Mouse (Mus musculus): ENCODE data around the gene Gm10945. TPM values are rescaled to one million over a fixed set of nuclear protein-coding genes. Genes with fewer than 3 reads are reported as not detected.

Gm10945 gene
- polyA plus RNA-seq (2014; fragmentation: Nextera tagmentation; extraction: Ambion mirVana), result not detected in 2 replicates

GRCm38 (mm10) chr10:6761287-6761811 is at the start of gene Gm10945:
TSS of gene Gm10945 (minus strand) at chr10:6761761.
- Histone ChIP-seq H3K4me1 (ENCODE audit: control insufficient read depth, insufficient read depth, low read length) (no peaks in the 10 kb centered on the region), H3K27ac (ENCODE audit: low read depth, low read length) (no peak within 1 kb of the TSS), H3K9me3 (replicated peaks; ENCODE audit: control insufficient read depth, low read length) (no peaks in the 10 kb centered on the region), H3K9ac (ENCODE audit: low read length) (no peak within 1 kb of the TSS), H3K4me3 (ENCODE audit: low read depth, low read length) (no peak within 1 kb of the TSS), H3K4me2 (ENCODE audit: low read length) (no peak within 1 kb of the TSS), H3K27me3 (replicated peaks; ENCODE audit: control insufficient read depth, insufficient read depth, low read length) (no peaks in the 10 kb centered on the region), H3K36me3 (ENCODE audit: control insufficient read depth, insufficient read depth, low read length) (no peaks in the 10 kb centered on the region)
- no peak for ATAC-seq
- DNase-seq (ENCODE audit: low spot score), result no peak
- 85% methylated on average over 2 of the region's 2 CpGs for WGBS

- no peak overlapping the region for H3K27ac ChIP-seq (ENCODE audit: low read depth, low read length)
- 0 out of 2 replicates have a peak, but pooled peaks cover 4% of the 10 kb centered on the region for H3K27me3 ChIP-seq (replicated peaks; ENCODE audit: control insufficient read depth, insufficient read depth, low read length)
- ATAC-seq (no peak), DNase-seq (ENCODE audit: low spot score) (peak; percentile 19)
- H3K4me2 ChIP-seq (ENCODE audit: low read length), result no peak overlapping the region
- no peak overlapping the region for H3K4me3 ChIP-seq (ENCODE audit: low read depth, low read length)
- H3K4me1 ChIP-seq (ENCODE audit: control insufficient read depth, insufficient read depth, low read length), result no peaks in the 10 kb centered on the region
- H3K36me3 ChIP-seq (ENCODE audit: control insufficient read depth, insufficient read depth, low read length), result no peaks in the 10 kb centered on the region
- H3K9me3 ChIP-seq (replicated peaks; ENCODE audit: control insufficient read depth, low read length), result no peaks in the 10 kb centered on the region
- H3K9ac ChIP-seq (ENCODE audit: low read length), result no peak overlapping the region
Observed at GRCm38 (mm10) chr10:6790226-6790625, 28.7 kb upstream of the Gm10945 start.

- ATAC-seq, result peak; percentile 75
- H3K4me1 ChIP-seq (ENCODE audit: control insufficient read depth, insufficient read depth, low read length), result no peaks in the 10 kb centered on the region
- peak overlapping the region; percentile 21 for H3K4me3 ChIP-seq (ENCODE audit: low read depth, low read length)
- peak overlapping the region; percentile 49 for H3K4me2 ChIP-seq (ENCODE audit: low read length)
- H3K9me3 ChIP-seq (replicated peaks; ENCODE audit: control insufficient read depth, low read length), result no peaks in the 10 kb centered on the region
- H3K27ac ChIP-seq (ENCODE audit: low read depth, low read length), result no peak overlapping the region
- no peaks in the 10 kb centered on the region for H3K36me3 ChIP-seq (ENCODE audit: control insufficient read depth, insufficient read depth, low read length)
- 0 out of 2 replicates have a peak, but pooled peaks cover 4% of the 10 kb centered on the region for H3K27me3 ChIP-seq (replicated peaks; ENCODE audit: control insufficient read depth, insufficient read depth, low read length)
- H3K9ac ChIP-seq (ENCODE audit: low read length), result peak overlapping the region; percentile 35
- WGBS, result 3% methylated on average over 25 of the region's 25 CpGs
- DNase-seq (ENCODE audit: low spot score), result peak; percentile 34
Observed at GRCm38 (mm10) chr10:6788517-6789237, 27.1 kb upstream of the Gm10945 start.

GRCm38 (mm10) chr10:6758206-6758605 is 3.4 kb downstream of the Gm10945 start, which contains the start of gene Oprm1:
TSS of gene Oprm1 (plus strand) at chr10:6758506.
- Histone ChIP-seq H3K36me3 (ENCODE audit: control insufficient read depth, insufficient read depth, low read length) (no peaks in the 10 kb centered on the region), H3K27me3 (replicated peaks; ENCODE audit: control insufficient read depth, insufficient read depth, low read length) (no peaks in the 10 kb centered on the region), H3K9ac (ENCODE audit: low read length) (no peak within 1 kb of the TSS), H3K4me2 (ENCODE audit: low read length) (no peak within 1 kb of the TSS), H3K9me3 (replicated peaks; ENCODE audit: control insufficient read depth, low read length) (no peaks in the 10 kb centered on the region), H3K4me3 (ENCODE audit: low read depth, low read length) (no peak within 1 kb of the TSS), H3K27ac (ENCODE audit: low read depth, low read length) (no peak within 1 kb of the TSS), H3K4me1 (ENCODE audit: control insufficient read depth, insufficient read depth, low read length) (no peaks in the 10 kb centered on the region)
- WGBS, result 92% methylated on average over 3 of the region's 3 CpGs
- no peak for ATAC-seq
- no peak for DNase-seq (ENCODE audit: low spot score)

- Histone ChIP-seq H3K27ac (ENCODE audit: low read depth, low read length) (no peak overlapping the region), H3K9ac (ENCODE audit: low read length) (no peak overlapping the region), H3K36me3 (ENCODE audit: control insufficient read depth, insufficient read depth, low read length) (no peaks in the 10 kb centered on the region), H3K27me3 (replicated peaks; ENCODE audit: control insufficient read depth, insufficient read depth, low read length) (no peaks in the 10 kb centered on the region), H3K9me3 (replicated peaks; ENCODE audit: control insufficient read depth, low read length) (no peaks in the 10 kb centered on the region), H3K4me3 (ENCODE audit: low read depth, low read length) (no peak overlapping the region), H3K4me1 (ENCODE audit: control insufficient read depth, insufficient read depth, low read length) (no peaks in the 10 kb centered on the region), H3K4me2 (ENCODE audit: low read length) (no peak overlapping the region)
- 88% methylated on average over 5 of the region's 5 CpGs for WGBS
- DNase-seq (ENCODE audit: low spot score), result no peak
- no peak for ATAC-seq
Observed at GRCm38 (mm10) chr10:6753375-6753774, 8.2 kb downstream of the Gm10945 start.

- H3K36me3 ChIP-seq (ENCODE audit: control insufficient read depth, insufficient read depth, low read length), result no peaks in the 10 kb centered on the region
- no peak overlapping the region for H3K9ac ChIP-seq (ENCODE audit: low read length)
- no peak overlapping the region for H3K4me2 ChIP-seq (ENCODE audit: low read length)
- DNase-seq (ENCODE audit: low spot score) (no peak), ATAC-seq (no peak)
- WGBS, result 96% methylated on average over 3 of the region's 3 CpGs
- H3K9me3 ChIP-seq (replicated peaks; ENCODE audit: control insufficient read depth, low read length), result no peaks in the 10 kb centered on the region
- no peak overlapping the region for H3K27ac ChIP-seq (ENCODE audit: low read depth, low read length)
- H3K27me3 ChIP-seq (replicated peaks; ENCODE audit: control insufficient read depth, insufficient read depth, low read length), result no peaks in the 10 kb centered on the region
- no peak overlapping the region for H3K4me3 ChIP-seq (ENCODE audit: low read depth, low read length)
- H3K4me1 ChIP-seq (ENCODE audit: control insufficient read depth, insufficient read depth, low read length), result no peaks in the 10 kb centered on the region
Observed at GRCm38 (mm10) chr10:6728469-6728868, 33.1 kb downstream of the Gm10945 start.

GRCm38 (mm10) chr10:6723765-6724164 is 37.8 kb downstream of the Gm10945 start:
- no peaks in the 10 kb centered on the region for H3K9me3 ChIP-seq (replicated peaks; ENCODE audit: control insufficient read depth, low read length)
- no peak overlapping the region for H3K4me2 ChIP-seq (ENCODE audit: low read length)
- no peak overlapping the region for H3K27ac ChIP-seq (ENCODE audit: low read depth, low read length)
- ATAC-seq (no peak), DNase-seq (ENCODE audit: low spot score) (peak; percentile 16)
- no peak overlapping the region for H3K4me3 ChIP-seq (ENCODE audit: low read depth, low read length)
- no peaks in the 10 kb centered on the region for H3K36me3 ChIP-seq (ENCODE audit: control insufficient read depth, insufficient read depth, low read length)
- H3K4me1 ChIP-seq (ENCODE audit: control insufficient read depth, insufficient read depth, low read length), result no peaks in the 10 kb centered on the region
- no peaks in the 10 kb centered on the region for H3K27me3 ChIP-seq (replicated peaks; ENCODE audit: control insufficient read depth, insufficient read depth, low read length)
- WGBS, result 56% methylated on average over 1 of the region's 1 CpGs
- H3K9ac ChIP-seq (ENCODE audit: low read length), result no peak overlapping the region

- no peak overlapping the region for H3K9ac ChIP-seq (ENCODE audit: low read length)
- ATAC-seq (no peak), DNase-seq (ENCODE audit: low spot score) (no peak)
- no peaks in the 10 kb centered on the region for H3K9me3 ChIP-seq (replicated peaks; ENCODE audit: control insufficient read depth, low read length)
- no peaks in the 10 kb centered on the region for H3K4me1 ChIP-seq (ENCODE audit: control insufficient read depth, insufficient read depth, low read length)
- H3K27me3 ChIP-seq (replicated peaks; ENCODE audit: control insufficient read depth, insufficient read depth, low read length), result no peaks in the 10 kb centered on the region
- H3K36me3 ChIP-seq (ENCODE audit: control insufficient read depth, insufficient read depth, low read length), result no peaks in the 10 kb centered on the region
- no peak overlapping the region for H3K4me3 ChIP-seq (ENCODE audit: low read depth, low read length)
- H3K27ac ChIP-seq (ENCODE audit: low read depth, low read length), result no peak overlapping the region
- 85% methylated on average over 4 of the region's 4 CpGs for WGBS
- H3K4me2 ChIP-seq (ENCODE audit: low read length), result no peak overlapping the region
Observed at GRCm38 (mm10) chr10:6717181-6717948, 44.2 kb downstream of the Gm10945 start.
